Mouse (Mus musculus): ENCODE measurements around the gene Gk5.

GRCm38 (mm10) chr9:96217799-96218198 is 98.6 kb downstream of the Gk5 start:
- TF ChIP-seq CTCF (conservative IDR thresholded peaks at IDR 0.05; ENCODE audit: low read length), result peak; percentile 30
- no peak for TF ChIP-seq POU5F1 (IDR thresholded peaks at IDR 0.05; ENCODE audit: borderline replicate concordance, low read length)

All from E14TG2a.4 (cell line).